Mouse (Mus musculus) thymus, adult 2 months (tissue): Measurements from ENCODE around the gene Sdhb.

Experiments
- CTCF ChIP-seq: fragments of 200-500 bp; IDR thresholded peaks from 2 replicates; pipeline ENCODE4 v1.5.1; 2012; ENCODE audit warnings: mild to moderate bottlenecking, control low read depth, low read length, moderate library complexity, borderline replicate concordance; ENCODE audit not compliant: control insufficient read depth, poor library complexity, insufficient read depth; ENCODE audit errors: extremely low read depth
- POLR2A ChIP-seq: fragments of 200-500 bp; IDR thresholded peaks from 2 replicates; pipeline ENCODE4 v1.6.1; 2012; ENCODE audit warnings: mild to moderate bottlenecking, low read length, control low read depth, moderate library complexity; ENCODE audit not compliant: control insufficient read depth, poor library complexity, insufficient read depth; ENCODE audit errors: extremely low read depth

GRCm38 (mm10) chr4:140964620-140965019 lies 3.6 kb downstream of the Sdhb start:
- TF ChIP-seq CTCF (peak; percentile 66; the same call in 1 of the 2 replicates), POLR2A (no peak)
